Mouse (Mus musculus): ENCODE results near the gene Car11.

The Car11 gene

DNA sequence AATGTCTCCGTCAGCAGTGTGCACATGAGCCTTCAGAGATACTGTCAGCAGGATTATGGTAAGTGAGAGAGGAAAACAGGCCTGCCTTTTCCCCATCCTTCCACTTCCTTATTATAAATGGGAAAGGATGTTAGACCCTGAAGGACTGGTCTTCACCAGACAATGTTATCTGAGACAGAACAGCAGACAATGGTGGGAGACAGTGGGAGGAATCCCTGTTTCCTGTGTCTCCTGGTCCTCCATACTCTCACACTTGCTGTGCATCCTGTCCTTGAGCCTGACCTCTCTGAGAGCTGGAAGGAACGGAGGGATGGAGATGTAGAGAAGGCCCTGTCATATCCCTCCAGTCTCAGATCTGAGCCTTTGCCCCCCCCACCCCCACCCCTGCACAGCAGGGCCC lies 7.3 kb upstream of the Car11 start:
- no peak for DNase-seq (ENCODE audit: low spot score)

- no peak for DNase-seq (ENCODE audit: low spot score)
Observed at GRCm38 (mm10) chr7:45693921-45694591, 5.6 kb upstream of the Car11 start, which contains the start of gene Sec1. Sec1 (minus strand) TSS chr7:45694402.

DNA sequence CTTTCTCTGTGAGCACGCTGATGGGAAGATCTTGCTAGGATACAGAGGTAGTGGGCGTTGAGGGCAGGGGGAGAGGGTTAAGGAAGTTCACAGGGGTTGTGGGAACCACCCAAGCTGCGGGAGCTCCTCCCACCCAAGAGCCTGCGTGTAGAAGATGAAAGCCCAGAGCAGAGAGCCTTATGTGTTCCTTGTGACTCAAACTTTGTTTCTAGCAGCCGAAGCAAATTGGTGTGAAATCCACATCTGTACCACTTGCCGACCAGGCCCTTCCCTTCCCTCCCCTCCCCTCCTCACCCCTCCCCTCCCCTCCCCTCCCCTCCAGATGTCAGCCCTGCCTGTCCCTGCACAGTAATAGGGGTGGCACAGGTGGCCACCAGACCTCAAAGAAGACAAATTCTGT lies 4.5 kb upstream of the Car11 start:
- DNase-seq (ENCODE audit: low spot score): no peak

DNA sequence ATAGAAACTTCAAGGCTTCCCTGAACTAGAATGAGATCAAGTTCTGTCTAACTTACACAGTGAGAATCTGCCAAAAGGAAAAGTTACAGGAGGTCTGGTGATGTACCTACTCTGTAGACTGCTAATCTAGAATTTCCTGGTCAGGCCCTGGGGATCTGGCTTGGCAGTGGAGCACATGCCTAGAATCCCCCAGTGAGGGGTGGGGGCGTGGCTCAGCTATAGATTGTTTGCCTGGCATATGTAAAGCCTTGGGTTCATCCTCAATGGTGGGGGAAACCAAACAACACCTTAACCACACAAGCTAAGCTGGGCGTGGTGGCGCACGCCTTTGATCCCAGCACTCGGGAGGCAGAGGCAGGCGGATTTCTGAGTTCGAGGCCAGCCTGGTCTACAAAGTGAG lies 1.7 kb upstream of the Car11 start:
- DNase-seq (ENCODE audit: low spot score): no peak

- peak; percentile 85 for DNase-seq (ENCODE audit: low spot score)
Observed at GRCm38 (mm10) chr7:45700301-45701015, 815 bp downstream of the Car11 start.

GRCm38 (mm10) chr7:45701072-45701471 lies 1.4 kb downstream of the Car11 start:
- DNase-seq (ENCODE audit: low spot score): no peak

DNA sequence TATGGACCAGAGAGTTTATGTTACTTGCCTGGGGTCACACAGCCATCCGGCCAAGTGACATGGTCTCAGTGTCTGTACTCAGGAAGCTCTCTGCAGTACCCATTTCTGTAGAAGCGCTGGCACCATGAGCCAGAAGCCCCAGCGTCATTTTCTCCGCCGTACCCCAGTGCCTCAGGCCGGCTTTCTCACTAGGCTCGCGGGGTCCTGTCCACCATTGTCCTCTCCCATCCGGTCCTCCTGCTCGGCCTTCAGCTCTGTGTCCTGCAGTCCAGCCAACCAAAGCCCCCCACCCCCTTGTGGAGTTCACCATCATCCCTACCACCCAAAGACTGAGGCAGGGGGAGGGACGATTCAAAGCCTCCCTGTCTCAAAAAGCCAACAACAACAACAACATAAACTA lies 2.0 kb downstream of the Car11 start:
- no peak for DNase-seq (ENCODE audit: low spot score)

- DNase-seq (ENCODE audit: low spot score): no peak
Observed at GRCm38 (mm10) chr7:45702316-45702715, 2.7 kb downstream of the Car11 start.

DNA sequence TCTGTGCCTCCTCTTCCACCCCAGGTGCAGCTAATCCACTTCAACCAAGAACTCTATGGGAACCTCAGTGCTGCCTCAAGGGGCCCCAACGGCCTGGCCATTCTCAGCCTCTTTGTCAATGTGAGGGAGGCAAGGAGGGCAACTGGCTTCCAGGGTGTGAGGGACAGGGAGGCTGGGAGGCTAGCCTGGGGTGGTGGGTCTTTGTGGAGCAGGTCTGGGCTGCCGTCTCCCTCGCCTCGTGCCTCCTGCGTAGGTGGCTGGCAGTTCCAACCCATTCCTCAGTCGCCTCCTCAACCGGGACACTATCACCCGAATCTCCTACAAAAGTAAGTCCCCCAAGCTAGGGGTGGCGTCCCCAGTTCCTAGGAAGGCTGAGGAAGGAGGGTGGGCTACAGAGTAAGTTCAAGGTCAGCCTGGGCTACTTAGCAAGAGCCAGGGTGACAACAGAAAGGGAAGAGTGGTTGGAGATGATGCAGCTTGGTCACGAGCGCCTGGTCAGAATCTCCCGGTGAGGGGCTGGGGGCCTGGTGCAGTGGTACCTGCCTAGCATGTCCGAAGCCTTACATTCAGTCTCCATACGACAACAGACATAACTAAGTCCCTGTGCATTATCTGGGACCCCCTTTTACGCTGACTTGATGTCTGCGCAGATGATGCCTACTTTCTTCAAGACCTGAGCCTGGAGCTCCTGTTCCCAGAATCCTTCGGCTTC lies 3.3 kb downstream of the Car11 start:
- DNase-seq (ENCODE audit: low spot score): no peak

- DNase-seq (ENCODE audit: low spot score): no peak
Observed at GRCm38 (mm10) chr7:45703521-45704033, 3.9 kb downstream of the Car11 start.

GRCm38 (mm10) chr7:45704046-45704559 lies 4.5 kb downstream of the Car11 start:
- peak; percentile 84 for DNase-seq (ENCODE audit: low spot score)

DNA sequence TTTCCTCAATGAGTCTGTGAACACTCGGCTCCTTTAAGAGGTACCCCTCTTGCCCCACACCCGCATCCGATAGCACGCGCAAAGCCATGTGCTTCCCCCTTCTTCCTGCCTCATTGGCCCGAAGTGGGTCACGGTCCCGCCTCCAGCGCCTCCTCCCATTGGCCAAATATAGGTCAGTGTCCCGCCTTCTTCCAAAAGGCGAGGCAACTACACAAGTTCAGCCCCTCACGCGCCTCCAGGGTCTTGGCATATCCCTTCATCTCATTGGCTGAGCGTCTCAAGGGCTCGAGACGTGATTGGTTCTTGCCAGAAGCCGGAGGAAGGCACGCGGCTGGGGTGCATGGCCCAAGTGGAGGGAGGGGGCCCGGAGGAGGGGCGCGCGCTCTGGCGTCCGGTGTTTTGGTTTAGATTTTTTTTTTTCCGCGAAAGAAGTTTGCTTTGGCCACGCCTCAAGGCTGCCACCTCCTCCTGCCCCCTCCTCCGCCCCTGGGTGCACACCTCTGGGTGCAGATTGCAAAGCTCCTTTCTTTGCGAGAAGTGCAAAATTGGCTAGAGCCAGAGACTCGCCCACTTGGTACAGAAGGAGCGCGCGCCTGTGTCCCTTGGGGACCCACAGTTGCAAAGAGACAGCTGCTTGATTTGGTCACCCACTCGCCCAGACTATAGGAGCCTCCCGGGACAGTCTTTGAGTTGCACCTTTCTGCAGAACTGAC lies 5.2 kb downstream of the Car11 start, which contains the start of gene Dbp:
TSS of gene Dbp (plus strand) at position 359 of the 713 bp plus-strand sequence.
- DNase-seq (ENCODE audit: low spot score): peak; percentile 98

DNA sequence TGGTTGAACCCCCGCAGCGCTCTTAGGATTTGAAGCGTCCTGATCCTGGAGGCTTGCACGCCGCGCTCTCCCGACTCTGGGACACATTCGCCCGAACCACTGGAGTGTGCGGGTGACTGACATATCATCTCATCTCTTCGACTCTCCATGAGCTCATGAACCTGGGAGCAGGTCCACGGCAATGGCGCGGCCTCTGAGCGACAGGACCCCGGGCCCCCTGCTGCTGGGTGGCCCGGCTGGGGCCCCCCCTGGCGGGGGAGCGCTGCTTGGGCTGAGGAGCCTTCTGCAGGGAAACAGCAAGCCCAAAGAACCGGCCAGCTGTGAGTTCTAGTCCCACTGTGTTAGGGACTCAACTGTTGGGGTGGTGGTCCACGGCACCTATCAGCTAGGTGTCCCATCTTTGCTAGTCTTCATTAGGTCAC lies 5.8 kb downstream of the Car11 start:
- DNase-seq (ENCODE audit: low spot score): no peak

DNA sequence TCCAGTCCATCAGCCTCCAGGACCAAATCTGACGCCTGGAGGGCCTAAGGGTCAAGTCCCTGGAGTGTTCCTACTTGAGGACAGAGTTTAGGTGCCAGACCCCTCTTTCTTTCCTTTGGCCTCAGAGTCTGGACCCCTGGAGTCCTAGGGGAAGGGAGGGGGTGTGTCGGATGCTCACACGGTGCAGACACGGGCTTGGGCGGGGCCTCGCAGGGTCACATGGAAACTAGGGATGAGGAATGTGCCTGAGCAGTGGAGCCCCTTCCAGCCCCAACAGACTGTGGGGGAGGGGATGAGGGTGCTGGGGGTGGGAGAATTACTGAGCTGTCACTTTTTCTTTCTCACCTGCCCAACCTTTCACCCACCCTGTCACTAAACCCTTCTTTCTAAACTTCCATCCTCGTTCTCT lies 6.2 kb downstream of the Car11 start:
- peak; percentile 79 for DNase-seq (ENCODE audit: low spot score)

- peak; percentile 76 for DNase-seq (ENCODE audit: low spot score)
Observed at GRCm38 (mm10) chr7:45706721-45707241, 7.1 kb downstream of the Car11 start.

- DNase-seq (ENCODE audit: low spot score): peak; percentile 92
Observed at GRCm38 (mm10) chr7:45707375-45707967, 7.8 kb downstream of the Car11 start.

GRCm38 (mm10) chr7:45708221-45708761 lies 8.6 kb downstream of the Car11 start:
- DNase-seq (ENCODE audit: low spot score): no peak

DNA sequence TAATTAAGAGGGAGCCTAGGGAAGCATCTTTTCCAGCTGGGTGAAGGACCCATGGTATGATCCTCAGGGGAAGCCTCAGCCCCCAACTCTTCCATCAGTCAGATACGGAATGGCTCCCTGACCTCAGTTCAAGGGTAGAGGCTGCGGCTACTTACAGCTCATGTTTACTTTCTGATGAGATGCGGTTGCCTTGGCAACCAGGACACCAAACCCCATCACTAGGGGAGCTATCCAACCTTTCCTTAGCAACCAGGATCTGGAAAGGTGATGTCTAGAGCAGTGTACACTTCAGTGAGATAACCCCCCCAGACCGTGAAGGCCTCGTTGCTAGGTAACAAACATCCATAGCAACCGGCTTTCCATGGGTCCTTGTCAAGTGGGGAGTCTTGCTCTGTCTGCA lies 9.4 kb downstream of the Car11 start:
- DNase-seq (ENCODE audit: low spot score): no peak

GRCm38 (mm10) chr7:45709677-45710355 lies 10.2 kb downstream of the Car11 start:
- no peak for DNase-seq (ENCODE audit: low spot score)

GRCm38 (mm10) chr7:45710477-45711191 lies 11.0 kb downstream of the Car11 start:
- no peak for DNase-seq (ENCODE audit: low spot score)

All from adipocyte (in vitro differentiated cells).